Mouse (Mus musculus) ovary, postnatal 10 days (tissue): ENCODE results near the gene Shank1.

Experiments
- DNase-seq: peaks from one replicate; pipeline ENCODE4 v3.0.0; 2022; ENCODE audit warnings: low spot score

The Shank1 gene

DNA sequence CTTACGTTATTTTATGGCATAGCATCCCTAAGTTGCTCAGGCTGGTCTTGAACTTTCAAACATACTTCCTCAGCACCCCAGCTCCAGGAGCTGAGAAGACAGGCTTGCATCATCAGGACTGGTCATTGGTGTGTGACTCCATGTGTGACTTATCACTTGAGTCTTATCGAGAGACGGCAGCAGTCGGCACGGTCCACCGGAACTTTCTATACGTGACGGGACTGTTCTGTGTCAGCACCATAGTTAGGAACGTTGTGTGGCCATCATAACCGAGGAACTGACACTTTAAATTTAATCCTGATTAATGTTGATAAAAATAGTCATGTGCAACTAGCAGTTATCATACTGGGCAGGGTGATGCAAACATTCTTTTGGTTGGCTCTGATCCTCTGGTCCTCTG, 31.1 kb downstream of the Shank1 start:
- no peak for DNase-seq

DNA sequence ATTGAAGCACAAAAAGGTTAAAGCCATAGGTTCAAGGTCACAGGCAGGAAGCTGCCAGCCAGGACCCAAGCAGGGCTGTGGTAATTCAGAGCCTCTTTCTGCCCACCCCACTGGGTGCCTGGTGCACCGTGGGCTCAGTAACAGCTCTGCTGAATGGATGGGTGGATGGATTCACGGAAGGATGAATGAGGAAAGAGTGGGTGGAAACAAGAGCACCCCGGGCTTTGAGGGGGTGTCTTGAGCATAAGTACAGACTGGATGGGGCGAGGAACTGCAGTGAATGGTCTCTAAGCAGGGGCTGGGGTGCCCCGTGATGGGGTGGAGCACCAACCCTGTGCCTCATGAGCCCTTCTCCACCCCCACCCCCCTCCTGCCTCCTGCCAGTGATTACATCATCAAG, 31.7 kb downstream of the Shank1 start:
- no peak for DNase-seq

GRCm38 (mm10) chr7:44343459-44344015, 33.5 kb downstream of the Shank1 start:
- no peak for DNase-seq

GRCm38 (mm10) chr7:44344622-44345021, 34.6 kb downstream of the Shank1 start:
- no peak for DNase-seq

- no peak for DNase-seq
Observed at GRCm38 (mm10) chr7:44349043-44349442, 39.0 kb downstream of the Shank1 start.

- DNase-seq: peak; percentile 61
Observed at GRCm38 (mm10) chr7:44350957-44351711, 41.1 kb downstream of the Shank1 start.

- DNase-seq: no peak
Observed at GRCm38 (mm10) chr7:44351881-44352749, 42.1 kb downstream of the Shank1 start.

- DNase-seq: no peak
Observed at GRCm38 (mm10) chr7:44352750-44353600, 42.9 kb downstream of the Shank1 start.

DNA sequence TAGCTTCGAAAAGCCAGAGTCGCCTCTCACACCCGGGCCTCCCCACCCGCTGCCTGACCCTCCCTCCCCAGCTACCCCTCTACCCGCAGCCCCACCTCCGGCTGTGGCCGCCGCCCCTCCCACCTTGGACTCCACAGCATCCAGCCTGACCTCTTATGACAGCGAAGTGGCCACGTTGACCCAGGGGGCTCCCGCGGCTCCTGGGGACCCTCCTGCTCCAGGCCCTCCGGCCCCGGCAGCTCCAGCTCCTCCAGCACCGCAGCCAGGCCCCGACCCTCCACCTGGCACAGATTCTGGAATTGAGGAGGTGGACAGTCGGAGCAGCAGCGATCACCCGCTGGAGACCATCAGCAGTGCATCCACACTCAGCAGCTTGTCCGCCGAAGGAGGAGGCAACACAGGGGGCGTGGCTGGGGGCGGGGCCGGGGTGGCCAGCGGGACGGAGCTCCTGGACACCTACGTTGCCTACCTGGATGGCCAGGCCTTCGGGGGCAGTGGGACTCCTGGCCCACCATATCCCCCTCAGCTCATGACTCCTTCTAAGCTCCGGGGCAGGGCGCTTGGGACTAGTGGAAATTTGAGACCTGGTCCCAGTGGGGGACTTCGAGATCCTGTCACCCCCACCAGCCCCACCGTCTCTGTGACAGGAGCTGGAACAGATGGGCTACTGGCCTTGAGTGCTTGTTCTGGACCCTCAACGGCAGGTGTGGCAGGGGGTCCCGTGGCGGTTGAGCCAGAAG, 43.7 kb downstream of the Shank1 start:
- no peak for DNase-seq

GRCm38 (mm10) chr7:44355411-44355810, 45.4 kb downstream of the Shank1 start:
- DNase-seq: no peak

GRCm38 (mm10) chr7:44356590-44357481, 46.8 kb downstream of the Shank1 start:
- no peak for DNase-seq

DNA sequence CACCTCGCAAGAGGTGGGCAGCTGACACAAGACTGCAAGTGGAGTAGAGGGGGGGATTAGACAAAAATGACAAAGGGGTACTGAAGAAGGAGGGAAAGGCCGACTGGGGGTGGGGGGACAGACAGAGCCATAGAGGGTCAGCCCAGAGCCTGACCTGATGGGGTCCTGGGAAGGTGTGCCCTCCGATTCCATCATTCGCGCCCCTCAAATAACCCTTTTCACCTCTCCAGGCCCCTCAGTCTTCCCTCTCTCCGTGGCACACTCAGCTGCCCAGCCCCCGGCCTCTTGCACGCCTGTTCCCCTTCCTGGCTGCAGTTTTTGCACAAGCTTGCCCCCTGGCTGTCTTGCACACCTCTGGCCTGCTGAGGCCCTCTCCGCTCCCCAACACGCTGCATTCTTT, 47.5 kb downstream of the Shank1 start:
- DNase-seq: no peak

GRCm38 (mm10) chr7:44358012-44358411, 48.0 kb downstream of the Shank1 start:
- no peak for DNase-seq

GRCm38 (mm10) chr7:44358886-44359654, 49.0 kb downstream of the Shank1 start:
- no peak for DNase-seq

DNA sequence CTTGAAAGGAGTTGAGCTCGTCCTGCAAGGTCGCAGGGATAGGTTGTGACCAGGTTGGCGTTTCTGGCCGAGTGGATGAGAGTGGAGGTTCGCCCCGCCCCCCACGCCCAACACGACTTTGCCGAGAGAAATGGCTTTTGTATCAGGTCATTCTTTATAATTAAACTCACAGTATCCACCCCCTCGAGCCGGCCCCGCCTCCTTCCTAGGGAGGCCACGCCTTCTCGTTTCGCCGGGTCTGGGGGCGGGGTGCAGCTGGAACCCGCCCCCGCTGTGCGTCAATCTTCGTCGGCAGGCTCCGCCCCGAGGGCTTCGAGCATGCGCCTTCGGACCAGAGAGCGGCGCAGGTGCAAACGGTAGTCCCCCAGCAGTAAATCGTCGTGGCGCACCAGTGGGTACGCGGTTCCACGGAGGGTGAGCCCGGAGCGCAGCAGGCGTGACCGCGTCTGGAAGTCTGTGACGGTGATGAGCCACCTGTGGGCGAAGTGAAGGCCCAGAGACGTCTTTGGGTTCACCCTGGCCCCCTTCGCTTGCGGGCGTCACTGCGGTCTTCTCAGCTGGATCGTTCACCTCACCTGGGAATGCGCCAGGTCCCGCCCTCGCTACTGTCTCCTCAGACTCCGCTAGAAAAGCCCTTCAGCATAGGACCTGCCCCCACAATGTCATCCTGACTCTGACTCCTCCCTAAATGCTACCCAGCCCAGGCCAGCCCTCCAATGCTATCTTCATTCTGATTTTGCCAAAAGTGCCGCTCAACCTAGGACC, 50.0 kb downstream of the Shank1 start:
- DNase-seq: peak; percentile 70

DNA sequence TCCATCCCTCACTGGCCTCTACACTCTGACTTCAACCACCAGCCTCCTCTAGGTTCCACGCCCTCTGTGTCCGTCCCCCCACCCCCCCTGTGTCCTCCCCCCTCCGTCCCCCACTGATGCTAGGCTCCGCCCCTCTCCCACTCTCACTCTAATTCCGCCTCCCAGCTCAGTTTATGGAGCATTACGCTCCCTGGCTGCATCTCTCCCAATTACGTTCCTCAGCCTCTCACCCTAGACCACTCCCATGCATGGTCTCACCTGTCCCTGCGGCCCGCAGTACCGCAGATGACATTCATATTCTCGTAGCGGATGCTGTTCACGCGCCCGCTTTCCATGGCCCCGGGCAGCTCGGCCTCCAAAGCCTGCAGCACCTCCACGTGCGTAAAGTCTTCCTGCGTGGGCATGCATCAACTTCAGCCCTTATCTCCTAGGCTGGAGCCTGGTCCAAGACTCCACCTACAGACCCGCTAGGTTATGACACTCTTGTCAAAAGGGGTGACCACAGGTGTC, 50.8 kb downstream of the Shank1 start:
- DNase-seq: no peak

DNA sequence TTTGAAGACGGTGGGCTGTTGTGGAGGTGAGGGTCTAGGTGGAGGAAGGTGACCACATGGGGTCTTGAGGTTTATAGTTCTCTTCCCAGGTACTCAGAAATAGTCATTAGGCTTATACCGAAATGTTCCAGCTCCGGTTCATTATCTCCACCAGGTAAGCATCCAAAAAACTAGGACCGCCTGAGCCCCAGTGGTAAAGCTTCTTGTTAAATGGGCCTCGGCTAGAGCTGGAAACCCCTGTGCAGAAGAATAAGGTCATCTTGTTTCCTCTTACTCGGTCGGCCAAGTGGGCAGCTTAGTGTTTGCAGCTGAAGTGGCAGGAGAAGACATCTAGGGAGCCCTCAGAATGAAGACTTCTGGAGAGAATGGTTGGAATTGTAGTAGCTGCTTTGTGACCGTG, 62.6 kb downstream of the Shank1 start:
- no peak for DNase-seq

DNA sequence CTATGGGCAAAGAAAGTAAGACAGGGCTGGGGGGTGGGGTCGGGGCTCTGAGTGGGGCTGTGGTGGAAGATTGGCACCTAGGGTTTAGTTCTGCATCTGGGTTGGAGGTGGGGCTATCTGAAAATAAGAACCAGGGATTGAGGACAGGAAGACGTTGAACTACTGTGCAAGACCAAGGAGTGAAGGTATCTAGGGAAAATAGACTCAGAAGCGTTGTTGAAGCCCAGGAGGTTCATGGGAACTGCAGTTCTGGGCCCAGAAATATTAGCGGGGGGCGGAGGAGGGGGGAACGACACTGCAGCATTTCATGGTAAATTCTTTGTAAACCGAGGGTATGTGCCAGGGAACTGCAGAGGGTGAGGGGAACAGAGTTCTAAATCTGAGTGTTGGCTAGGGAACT, 63.4 kb downstream of the Shank1 start:
- DNase-seq: no peak
